Mouse (Mus musculus): ENCODE data around the gene Vmn1r152.
"Not testable (repeated sequence)": the region's sequence is repeated elsewhere in the genome, so short reads cannot be mapped to it uniquely, and the experiment has no call there.

Vmn1r152 gene

GRCm38 (mm10) chr7:22522667-22523066 is at the start of gene Vmn1r152:
Gene Vmn1r152 (plus strand): TSS chr7:22522967.
- DNase-seq (ENCODE audit: low spot score) = not testable (repeated sequence)

GRCm38 (mm10) chr7:22499578-22499977 is 23.2 kb upstream of the Vmn1r152 start, which contains the start of gene Vmn1r151:
Gene Vmn1r151 (minus strand): TSS chr7:22499678.
- not testable (repeated sequence) for DNase-seq (ENCODE audit: low spot score)

- not testable (repeated sequence) for DNase-seq (ENCODE audit: low spot score)
Measured at GRCm38 (mm10) chr7:22534787-22535186, 12.0 kb downstream of the Vmn1r152 start, which contains the start of gene Gm8677. Gene Gm8677 (minus strand): TSS chr7:22534887.

- not testable (repeated sequence) for DNase-seq (ENCODE audit: low spot score)
Measured at GRCm38 (mm10) chr7:22565243-22565642, 42.5 kb downstream of the Vmn1r152 start, which contains the start of gene Gm4201. Gene Gm4201 (minus strand): TSS chr7:22565343.

Measured in c-Kit-positive CD71-positive TER-119-positive erythroid progenitor cells, embryonic 14.5 days (primary cell).